Mouse (Mus musculus) embryonic facial prominence, embryonic 12.5 days (tissue): ENCODE results near the gene Lysmd2. TPM values are rescaled to one million over a fixed set of nuclear protein-coding genes. Genes with fewer than 3 reads are reported as not detected.
"Not testable (repeated sequence)": the region's sequence is repeated elsewhere in the genome, so short reads cannot be mapped to it uniquely, and the experiment has no call there.

ENCODE experiments used
- ATAC-seq: fragments of 200-750 bp; cut with Nextera tagmentation; 2 replicates; pipeline ENCODE4 v1.8.0; 2017; ENCODE audit not compliant: insufficient number of reproducible peaks, insufficient read depth, low FRiP score, low TSS enrichment
- H3K27ac ChIP-seq: fragments of 300-500 bp; sonication (generic); 2 replicates; pipeline ENCODE4 v1.5.1; 2016; ENCODE audit warnings: mild to moderate bottlenecking
- H3K27me3 ChIP-seq: fragments of 300-500 bp; sonication (generic); 2 replicates; pipeline ENCODE4 v1.6.1; 2016; ENCODE audit warnings: mild to moderate bottlenecking, moderate library complexity
- H3K36me3 ChIP-seq: fragments of 300-500 bp; sonication (generic); 2 replicates; pipeline ENCODE4 v1.6.1; 2016; ENCODE audit warnings: mild to moderate bottlenecking
- H3K4me1 ChIP-seq: fragments of 300-500 bp; sonication (generic); 2 replicates; pipeline ENCODE4 v1.6.1; 2016
- H3K4me2 ChIP-seq: fragments of 300-500 bp; sonication (generic); replicated peaks from 2 replicates; pipeline ENCODE4 v1.6.1; 2016; ENCODE audit warnings: mild to moderate bottlenecking, moderate library complexity
- H3K4me3 ChIP-seq: fragments of 300-500 bp; sonication (generic); 2 replicates; pipeline ENCODE4 v1.5.1; 2016; ENCODE audit warnings: mild to moderate bottlenecking
- H3K9ac ChIP-seq: fragments of 300-500 bp; sonication (generic); 2 replicates; pipeline ENCODE4 v1.6.1; 2016; ENCODE audit warnings: mild to moderate bottlenecking, moderate library complexity
- H3K9me3 ChIP-seq: fragments of 300-500 bp; sonication (generic); 2 replicates; pipeline ENCODE4 v1.6.1; 2016; ENCODE audit warnings: mild to moderate bottlenecking, moderate library complexity
- WGBS: fragments of 180-500 bp; shearing (Covaris S2); methylation state at CpG from one replicate; pipeline ENCODE4 v1.1.7; 2016; 5-methylcytosine and 5-hydroxymethylcytosine counted together
- polyA plus RNA-seq: library from polyadenylated mRNA; unstranded; fragments of >200 nt; fragmentation: Nextera tagmentation; extraction: Ambion mirVana; gene quantifications from 2 replicates; pipeline ENCODE4 v1.2.1, GENCODE M21; 2016

Lysmd2 gene
- polyA plus RNA-seq, 1 experiment from 2014 or later, result 28.5 TPM

GRCm38 (mm10) chr9:75607496-75607895, 18.0 kb upstream of the Lysmd2 start:
- H3K27me3 ChIP-seq, result no peaks in the 10 kb centered on the region
- no peak overlapping the region for H3K27ac ChIP-seq
- WGBS, result 88% methylated on average over 4 of the region's 4 CpGs
- H3K9ac ChIP-seq, result no peak overlapping the region
- no peak for ATAC-seq
- no peak overlapping the region for H3K4me2 ChIP-seq
- H3K9me3 ChIP-seq, result no peaks in the 10 kb centered on the region
- H3K4me1 ChIP-seq, result 0 out of 2 replicates have a peak, but pooled peaks cover 3% of the 10 kb centered on the region
- H3K4me3 ChIP-seq, result no peak overlapping the region
- peaks cover 6% of the 10 kb centered on the region for H3K36me3 ChIP-seq

GRCm38 (mm10) chr9:75609505-75609904, 16.0 kb upstream of the Lysmd2 start:
- Histone ChIP-seq H3K9me3 (no peaks in the 10 kb centered on the region), H3K27me3 (no peaks in the 10 kb centered on the region), H3K4me1 (0 out of 2 replicates have a peak, but pooled peaks cover 3% of the 10 kb centered on the region), H3K36me3 (peaks cover 4% of the 10 kb centered on the region), H3K27ac (no peak overlapping the region), H3K9ac (no peak overlapping the region), H3K4me2 (peak overlapping the region; percentile 84; the same call in 1 of the 2 replicates), H3K4me3 (peak overlapping the region; percentile 81; the same call in 1 of the 2 replicates)
- no peak for ATAC-seq
- 54% methylated on average over 1 of the region's 1 CpGs for WGBS

GRCm38 (mm10) chr9:75609965-75610364, 15.6 kb upstream of the Lysmd2 start:
- Histone ChIP-seq H3K27me3 (no peaks in the 10 kb centered on the region), H3K4me2 (peak overlapping the region; percentile 84), H3K9me3 (no peaks in the 10 kb centered on the region), H3K27ac (no peak overlapping the region), H3K4me3 (peak overlapping the region; percentile 81), H3K36me3 (no peaks in the 10 kb centered on the region), H3K9ac (no peak overlapping the region), H3K4me1 (0 out of 2 replicates have a peak, but pooled peaks cover 3% of the 10 kb centered on the region)
- 13% methylated on average over 16 of the region's 16 CpGs for WGBS
- no peak for ATAC-seq

- WGBS, result under 1% methylated on average over 74 of the region's 74 CpGs
- H3K4me1 ChIP-seq, result 0 out of 2 replicates have a peak, but pooled peaks cover 3% of the 10 kb centered on the region
- H3K9me3 ChIP-seq, result no peaks in the 10 kb centered on the region
- no peaks in the 10 kb centered on the region for H3K27me3 ChIP-seq
- H3K4me2 ChIP-seq, result peak within 1 kb of the TSS; percentile 84
- peak within 1 kb of the TSS; percentile 81 for H3K4me3 ChIP-seq
- peak within 1 kb of the TSS; percentile 50; the same call in 1 of the 2 replicates for H3K27ac ChIP-seq
- peak within 1 kb of the TSS; percentile 66 for H3K9ac ChIP-seq
- no peaks in the 10 kb centered on the region for H3K36me3 ChIP-seq
- ATAC-seq, result peak; percentile 88
These were observed 14.7 kb upstream of the Lysmd2 start, which contains the start of gene Tmod2 for GRCm38 (mm10) chr9:75610571-75611493. TSS of gene Tmod2 (minus strand) at chr9:75611325.

GRCm38 (mm10) chr9:75616560-75616959, 9.0 kb upstream of the Lysmd2 start:
- no peaks in the 10 kb centered on the region for H3K36me3 ChIP-seq
- no peaks in the 10 kb centered on the region for H3K9me3 ChIP-seq
- 75% methylated on average over 3 of the region's 3 CpGs for WGBS
- H3K27me3 ChIP-seq, result no peaks in the 10 kb centered on the region
- no peak overlapping the region for H3K4me2 ChIP-seq
- H3K4me3 ChIP-seq, result no peak overlapping the region
- H3K27ac ChIP-seq, result no peak overlapping the region
- no peak overlapping the region for H3K9ac ChIP-seq
- H3K4me1 ChIP-seq, result no peaks in the 10 kb centered on the region
- ATAC-seq, result no peak

GRCm38 (mm10) chr9:75618836-75619400, 6.6 kb upstream of the Lysmd2 start:
- Histone ChIP-seq H3K4me2 (no peak overlapping the region), H3K9ac (no peak overlapping the region), H3K4me3 (no peak overlapping the region), H3K36me3 (no peaks in the 10 kb centered on the region), H3K27me3 (no peaks in the 10 kb centered on the region), H3K27ac (no peak overlapping the region), H3K9me3 (no peaks in the 10 kb centered on the region), H3K4me1 (no peaks in the 10 kb centered on the region)
- 74% methylated on average over 6 of the region's 6 CpGs for WGBS
- no peak for ATAC-seq

GRCm38 (mm10) chr9:75619761-75620160, 5.8 kb upstream of the Lysmd2 start:
- WGBS, result 93% methylated on average over 2 of the region's 2 CpGs
- H3K27me3 ChIP-seq, H3K27ac ChIP-seq, ATAC-seq, H3K4me1 ChIP-seq, H3K9ac ChIP-seq, H3K4me2 ChIP-seq, H3K4me3 ChIP-seq, H3K9me3 ChIP-seq, H3K36me3 ChIP-seq: not testable (repeated sequence)

GRCm38 (mm10) chr9:75621428-75621827, 4.1 kb upstream of the Lysmd2 start:
- Histone ChIP-seq H3K4me1 (peaks cover 4% of the 10 kb centered on the region; the same call in 1 of the 2 replicates), H3K27ac (no peak overlapping the region), H3K36me3 (no peaks in the 10 kb centered on the region), H3K9ac (no peak overlapping the region), H3K27me3 (no peaks in the 10 kb centered on the region), H3K4me2 (no peak overlapping the region), H3K9me3 (no peaks in the 10 kb centered on the region), H3K4me3 (no peak overlapping the region)
- ATAC-seq, result no peak
- 71% methylated on average over 3 of the region's 3 CpGs for WGBS

- Histone ChIP-seq H3K9me3 (no peaks in the 10 kb centered on the region), H3K27me3 (no peaks in the 10 kb centered on the region), H3K4me2 (peak overlapping the region; percentile 83), H3K4me1 (peaks cover 4% of the 10 kb centered on the region; the same call in 1 of the 2 replicates), H3K9ac (peak overlapping the region; percentile 92), H3K4me3 (peak overlapping the region; percentile 80), H3K36me3 (no peaks in the 10 kb centered on the region), H3K27ac (peak overlapping the region; percentile 87)
- no peak; the same call in 1 of the 2 replicates for ATAC-seq
- 12% methylated on average over 18 of the region's 18 CpGs for WGBS
These were observed 472 bp upstream of the Lysmd2 start for GRCm38 (mm10) chr9:75624983-75625555.

- ATAC-seq, result 0 out of 2 replicates have a peak, but pooled peaks have one; percentile 1
- H3K4me3 ChIP-seq, result peak overlapping the region; percentile 80
- H3K4me2 ChIP-seq, result peak overlapping the region; percentile 83
- H3K9ac ChIP-seq, result peak overlapping the region; percentile 92
- peaks cover 4% of the 10 kb centered on the region; the same call in 1 of the 2 replicates for H3K4me1 ChIP-seq
- H3K27me3 ChIP-seq, result no peaks in the 10 kb centered on the region
- H3K27ac ChIP-seq, result peak overlapping the region; percentile 87
- no peaks in the 10 kb centered on the region for H3K36me3 ChIP-seq
- WGBS, result under 1% methylated on average over 14 of the region's 14 CpGs
- no peaks in the 10 kb centered on the region for H3K9me3 ChIP-seq
These were observed 715 bp downstream of the Lysmd2 start for GRCm38 (mm10) chr9:75626308-75626604.

GRCm38 (mm10) chr9:75630823-75631454, 5.4 kb downstream of the Lysmd2 start:
- H3K4me2 ChIP-seq, result no peak overlapping the region
- ATAC-seq, result no peak
- H3K9me3 ChIP-seq, result no peaks in the 10 kb centered on the region
- H3K4me1 ChIP-seq, result peaks cover 6% of the 10 kb centered on the region; the same call in 1 of the 2 replicates
- no peak overlapping the region for H3K27ac ChIP-seq
- no peaks in the 10 kb centered on the region for H3K27me3 ChIP-seq
- no peak overlapping the region for H3K4me3 ChIP-seq
- 81% methylated on average over 8 of the region's 8 CpGs for WGBS
- no peaks in the 10 kb centered on the region for H3K36me3 ChIP-seq
- no peak overlapping the region for H3K9ac ChIP-seq
